Mouse (Mus musculus): ENCODE measurements around the gene Slc11a1. TPM values are rescaled to one million over a fixed set of nuclear protein-coding genes. Genes with fewer than 3 reads are reported as not detected.

Slc11a1 gene
- total and polyA plus RNA-seq, 2 experiments from 2014 or later, result 1.8 to 2.5 TPM

- Histone ChIP-seq H3K4me1 (ENCODE audit: control insufficient read depth, insufficient read depth) (no peaks in the 10 kb centered on the region), H3K27ac (ENCODE audit: low read depth) (no peak within 1 kb of the TSS), H3K9me3 (replicated peaks; ENCODE audit: control insufficient read depth, low read length) (no peaks in the 10 kb centered on the region), H3K4me2 (ENCODE audit: low read depth, low read length) (no peak within 1 kb of the TSS), H3K9ac (replicated peaks; ENCODE audit: low read depth, low read length) (no peak within 1 kb of the TSS), H3K4me3 (ENCODE audit: low read depth, low read length) (no peak within 1 kb of the TSS), H3K36me3 (replicated peaks; ENCODE audit: control insufficient read depth, insufficient read depth, low read length) (no peaks in the 10 kb centered on the region), H3K27me3 (ENCODE audit: control insufficient read depth, insufficient read depth, low read length) (no peaks in the 10 kb centered on the region)
- DNase-seq (ENCODE audit: low spot score) (no peak), ATAC-seq (ENCODE audit: insufficient read depth, low read depth) (no peak)
- 58% methylated on average over 14 of the region's 15 CpGs for WGBS
- TF ChIP-seq CTCF (IDR thresholded peaks at IDR 0.05; ENCODE audit: low read depth) (no peak), EP300 (IDR thresholded peaks at IDR 0.05; ENCODE audit: low read depth) (no peak)
Measured at GRCm38 (mm10) chr1:74408589-74409504, 33.9 kb downstream of the Slc11a1 start, which contains the start of gene Vil1. Gene Vil1 (plus strand): TSS chr1:74409376.

GRCm38 (mm10) chr1:74411753-74412325, 36.8 kb downstream of the Slc11a1 start:
- WGBS, result 61% methylated on average over 2 of the region's 2 CpGs
- no peak for DNase-seq (ENCODE audit: low spot score)
- Histone ChIP-seq H3K27me3 (ENCODE audit: control insufficient read depth, insufficient read depth, low read length) (no peaks in the 10 kb centered on the region), H3K4me1 (ENCODE audit: control insufficient read depth, insufficient read depth) (no peaks in the 10 kb centered on the region), H3K27ac (ENCODE audit: low read depth) (no peak overlapping the region), H3K9me3 (replicated peaks; ENCODE audit: control insufficient read depth, low read length) (no peaks in the 10 kb centered on the region), H3K9ac (replicated peaks; ENCODE audit: low read depth, low read length) (no peak overlapping the region), H3K4me3 (ENCODE audit: low read depth, low read length) (no peak overlapping the region), H3K36me3 (replicated peaks; ENCODE audit: control insufficient read depth, insufficient read depth, low read length) (no peaks in the 10 kb centered on the region), H3K4me2 (ENCODE audit: low read depth, low read length) (no peak overlapping the region)
- TF ChIP-seq CTCF (IDR thresholded peaks at IDR 0.05; ENCODE audit: low read depth), result no peak
- TF ChIP-seq EP300 (IDR thresholded peaks at IDR 0.05; ENCODE audit: low read depth), result no peak
- ATAC-seq (ENCODE audit: insufficient read depth, low read depth), result no peak

DNA sequence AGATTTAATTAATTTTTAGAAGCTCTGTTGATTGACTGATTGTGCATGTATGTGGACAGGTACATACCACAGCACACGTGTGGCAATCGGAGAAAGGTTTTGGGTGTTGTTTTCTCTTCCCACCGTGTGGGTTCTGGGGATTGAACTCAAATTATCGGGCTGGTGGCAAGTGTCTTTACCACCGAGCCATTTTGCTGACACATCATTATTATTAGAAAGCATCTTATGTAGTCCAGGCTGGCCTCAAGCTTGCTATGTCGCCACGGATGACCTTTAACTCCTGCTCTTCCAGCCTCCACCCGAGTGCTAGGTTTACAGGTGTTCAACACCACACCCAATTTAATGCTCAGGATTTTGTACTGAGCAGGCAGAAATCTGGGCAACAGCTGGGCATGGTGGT, 37.7 kb downstream of the Slc11a1 start:
- DNase-seq (ENCODE audit: low spot score) (no peak), ATAC-seq (ENCODE audit: insufficient read depth, low read depth) (no peak)
- TF ChIP-seq CTCF (IDR thresholded peaks at IDR 0.05; ENCODE audit: low read depth) (no peak), EP300 (IDR thresholded peaks at IDR 0.05; ENCODE audit: low read depth) (no peak)
- Histone ChIP-seq H3K4me2 (ENCODE audit: low read depth, low read length) (no peak overlapping the region), H3K4me3 (ENCODE audit: low read depth, low read length) (no peak overlapping the region), H3K4me1 (ENCODE audit: control insufficient read depth, insufficient read depth) (no peaks in the 10 kb centered on the region), H3K27me3 (ENCODE audit: control insufficient read depth, insufficient read depth, low read length) (no peaks in the 10 kb centered on the region), H3K9me3 (replicated peaks; ENCODE audit: control insufficient read depth, low read length) (no peaks in the 10 kb centered on the region), H3K9ac (replicated peaks; ENCODE audit: low read depth, low read length) (no peak overlapping the region), H3K27ac (ENCODE audit: low read depth) (no peak overlapping the region), H3K36me3 (replicated peaks; ENCODE audit: control insufficient read depth, insufficient read depth, low read length) (no peaks in the 10 kb centered on the region)
- WGBS, result 81% methylated on average over 8 of the region's 8 CpGs

DNA sequence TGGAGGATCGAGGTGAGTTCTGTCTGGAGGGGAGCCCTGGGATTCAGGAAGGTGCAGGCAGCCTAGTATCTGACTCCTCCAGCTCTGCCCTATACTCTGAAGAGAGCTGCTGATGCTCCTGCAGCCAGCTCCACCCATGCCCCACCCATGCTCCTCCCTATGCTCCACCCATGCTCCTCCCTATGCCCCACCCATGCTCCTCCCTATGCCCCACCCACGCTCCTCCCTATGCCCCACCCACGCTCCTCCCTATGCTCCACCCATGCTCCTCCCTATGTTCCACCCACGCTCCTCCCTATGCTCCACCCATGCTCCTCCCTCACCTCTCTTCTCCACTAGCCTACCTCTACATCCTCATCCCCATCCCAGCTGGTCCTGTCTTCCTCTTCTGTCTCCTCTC, 40.1 kb downstream of the Slc11a1 start:
- Histone ChIP-seq H3K4me2 (ENCODE audit: low read depth, low read length) (no peak overlapping the region), H3K9me3 (replicated peaks; ENCODE audit: control insufficient read depth, low read length) (no peaks in the 10 kb centered on the region), H3K36me3 (replicated peaks; ENCODE audit: control insufficient read depth, insufficient read depth, low read length) (no peaks in the 10 kb centered on the region), H3K4me3 (ENCODE audit: low read depth, low read length) (no peak overlapping the region), H3K27ac (ENCODE audit: low read depth) (no peak overlapping the region), H3K27me3 (ENCODE audit: control insufficient read depth, insufficient read depth, low read length) (no peaks in the 10 kb centered on the region), H3K4me1 (ENCODE audit: control insufficient read depth, insufficient read depth) (peaks cover 7% of the 10 kb centered on the region; the same call in 1 of the 2 replicates), H3K9ac (replicated peaks; ENCODE audit: low read depth, low read length) (no peak overlapping the region)
- ATAC-seq (ENCODE audit: insufficient read depth, low read depth) (no peak), DNase-seq (ENCODE audit: low spot score) (no peak)
- TF ChIP-seq EP300 (IDR thresholded peaks at IDR 0.05; ENCODE audit: low read depth) (no peak), CTCF (IDR thresholded peaks at IDR 0.05; ENCODE audit: low read depth) (no peak)
- WGBS, result 37% methylated on average over 4 of the region's 4 CpGs

DNA sequence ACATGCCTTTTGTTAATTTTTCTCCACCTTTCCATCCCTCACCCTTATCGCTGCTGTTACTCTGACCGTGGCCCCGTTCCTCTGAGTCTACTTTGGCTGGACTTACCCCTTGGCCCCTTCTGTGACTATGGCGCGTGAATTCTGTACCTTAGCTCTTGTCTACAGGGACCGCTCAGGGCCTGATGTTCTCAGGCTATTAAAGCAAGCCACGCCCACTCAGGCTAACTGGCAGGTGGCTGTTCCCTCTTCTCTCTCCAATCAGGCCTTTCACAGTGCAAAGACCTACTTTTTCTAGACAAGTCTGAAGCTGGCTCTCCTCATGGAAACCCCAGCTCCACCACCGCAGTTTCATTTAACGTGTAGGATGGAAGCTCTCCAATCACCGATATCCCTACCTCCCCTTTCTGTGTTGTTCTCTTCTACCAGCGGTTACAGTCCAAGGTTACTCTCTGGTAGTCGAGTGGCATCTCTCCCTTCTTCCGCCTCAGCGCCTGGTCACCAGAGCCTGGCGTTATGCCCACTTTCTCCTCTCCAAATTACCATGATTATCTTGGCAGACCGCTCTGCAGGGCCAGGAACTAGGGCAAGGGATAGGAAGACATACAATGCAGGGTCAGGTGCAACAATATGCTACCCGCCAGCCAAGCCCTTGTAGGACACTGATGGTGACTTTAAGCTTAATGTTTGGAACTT, 43.9 kb downstream of the Slc11a1 start:
- Histone ChIP-seq H3K27me3 (ENCODE audit: control insufficient read depth, insufficient read depth, low read length) (no peaks in the 10 kb centered on the region), H3K36me3 (replicated peaks; ENCODE audit: control insufficient read depth, insufficient read depth, low read length) (no peaks in the 10 kb centered on the region), H3K4me1 (ENCODE audit: control insufficient read depth, insufficient read depth) (peaks cover 7% of the 10 kb centered on the region; the same call in 1 of the 2 replicates), H3K9ac (replicated peaks; ENCODE audit: low read depth, low read length) (no peak overlapping the region), H3K9me3 (replicated peaks; ENCODE audit: control insufficient read depth, low read length) (no peaks in the 10 kb centered on the region), H3K4me2 (ENCODE audit: low read depth, low read length) (no peak overlapping the region), H3K4me3 (ENCODE audit: low read depth, low read length) (no peak overlapping the region), H3K27ac (ENCODE audit: low read depth) (peak overlapping the region; percentile 25)
- DNase-seq (ENCODE audit: low spot score) (peak; percentile 23), ATAC-seq (ENCODE audit: insufficient read depth, low read depth) (peak; percentile 25; the same call in 1 of the 2 replicates)
- 62% methylated on average over 17 of the region's 17 CpGs for WGBS
- TF ChIP-seq CTCF (IDR thresholded peaks at IDR 0.05; ENCODE audit: low read depth), result no peak
- TF ChIP-seq EP300 (IDR thresholded peaks at IDR 0.05; ENCODE audit: low read depth), result no peak

Data from heart, postnatal 0 days (tissue).